Mouse (Mus musculus): Measurements from ENCODE around the gene Tmem191c.
"Not testable (repeated sequence)": the region's sequence is repeated elsewhere in the genome, so short reads cannot be mapped to it uniquely, and the experiment has no call there.

Tmem191c gene

GRCm38 (mm10) chr16:17275721-17276120 lies at the start of gene Tmem191c:
TSS of gene Tmem191c (plus strand) at chr16:17276077.
- no peak for DNase-seq (ENCODE audit: extremely low read depth, low read depth, low spot score)

GRCm38 (mm10) chr16:17226496-17226895 lies 49.4 kb upstream of the Tmem191c start:
- no peak for DNase-seq (ENCODE audit: extremely low read depth, low read depth, low spot score)

DNA sequence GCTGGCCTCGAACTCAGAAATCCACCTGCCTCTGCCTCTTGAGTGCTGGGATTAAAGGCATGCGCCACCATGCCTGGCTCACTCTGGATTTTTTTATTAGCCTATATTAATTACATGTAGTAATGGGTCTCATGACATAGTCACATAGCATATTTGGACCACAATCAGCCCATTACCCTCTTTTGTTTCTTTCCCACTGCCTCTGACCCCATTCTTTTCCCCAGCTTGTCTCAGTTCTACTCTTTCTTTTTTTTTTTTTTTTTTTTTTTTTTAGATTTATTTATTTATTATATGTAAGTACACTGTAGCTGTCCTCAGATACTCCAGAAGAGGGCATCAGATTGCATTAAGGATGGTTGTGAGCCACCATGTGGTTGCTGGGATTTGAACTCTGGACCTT lies 44.4 kb upstream of the Tmem191c start:
- DNase-seq (ENCODE audit: extremely low read depth, low read depth, low spot score) = not testable (repeated sequence)

DNA sequence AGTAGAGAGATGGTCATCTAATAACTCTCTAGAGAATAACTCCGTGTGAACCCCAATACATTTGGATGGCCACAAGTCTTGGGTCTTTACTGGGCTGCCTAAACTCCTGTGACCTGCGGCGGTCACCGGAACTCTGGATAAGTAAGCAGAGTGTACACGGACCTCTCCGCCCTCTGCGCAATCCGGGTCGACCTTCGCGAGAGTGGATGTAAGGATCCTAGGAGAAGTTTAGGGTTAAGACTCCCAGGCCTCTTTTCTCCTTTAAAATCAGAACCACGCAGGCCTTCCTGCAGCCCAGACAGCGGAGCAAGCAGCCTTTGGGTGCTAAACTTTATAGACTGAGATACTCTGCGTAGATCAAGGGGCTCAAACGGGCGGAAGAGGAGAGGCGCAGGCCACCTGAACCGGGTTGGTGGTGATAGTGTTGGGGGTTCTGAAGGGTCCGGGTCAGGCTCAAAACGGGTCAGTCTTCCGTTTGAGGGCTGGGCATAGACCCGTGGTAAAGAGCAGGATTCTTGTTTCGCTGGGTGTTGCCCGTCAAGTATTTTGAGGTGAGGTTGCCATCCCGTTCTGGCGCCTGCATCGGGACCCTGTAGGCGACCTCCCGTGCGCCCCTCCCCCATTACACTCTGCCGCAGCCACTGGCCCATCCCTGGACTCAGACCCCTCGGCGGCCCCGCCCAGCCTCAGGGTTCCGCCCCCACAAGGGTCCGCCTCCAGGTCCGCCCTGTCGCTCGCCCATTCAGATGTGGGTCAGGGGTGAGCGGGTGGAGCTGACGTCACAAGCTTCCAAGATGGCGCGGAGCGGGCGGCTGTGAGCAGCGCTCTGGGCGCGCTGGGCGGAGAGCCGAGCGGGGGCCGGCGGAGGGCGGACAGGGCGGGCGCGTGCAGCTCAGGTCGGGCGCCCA lies 42.8 kb upstream of the Tmem191c start, which contains the start of gene Hic2:
Gene Hic2, plus strand, starts transcription at position 779 of the 908 bp plus-strand sequence.
- DNase-seq (ENCODE audit: extremely low read depth, low read depth, low spot score) = no peak

- no peak for DNase-seq (ENCODE audit: extremely low read depth, low read depth, low spot score)
These were observed 42.0 kb upstream of the Tmem191c start for GRCm38 (mm10) chr16:17233702-17234498.

- no peak for DNase-seq (ENCODE audit: extremely low read depth, low read depth, low spot score)
These were observed 41.4 kb upstream of the Tmem191c start for GRCm38 (mm10) chr16:17234499-17234895.

DNA sequence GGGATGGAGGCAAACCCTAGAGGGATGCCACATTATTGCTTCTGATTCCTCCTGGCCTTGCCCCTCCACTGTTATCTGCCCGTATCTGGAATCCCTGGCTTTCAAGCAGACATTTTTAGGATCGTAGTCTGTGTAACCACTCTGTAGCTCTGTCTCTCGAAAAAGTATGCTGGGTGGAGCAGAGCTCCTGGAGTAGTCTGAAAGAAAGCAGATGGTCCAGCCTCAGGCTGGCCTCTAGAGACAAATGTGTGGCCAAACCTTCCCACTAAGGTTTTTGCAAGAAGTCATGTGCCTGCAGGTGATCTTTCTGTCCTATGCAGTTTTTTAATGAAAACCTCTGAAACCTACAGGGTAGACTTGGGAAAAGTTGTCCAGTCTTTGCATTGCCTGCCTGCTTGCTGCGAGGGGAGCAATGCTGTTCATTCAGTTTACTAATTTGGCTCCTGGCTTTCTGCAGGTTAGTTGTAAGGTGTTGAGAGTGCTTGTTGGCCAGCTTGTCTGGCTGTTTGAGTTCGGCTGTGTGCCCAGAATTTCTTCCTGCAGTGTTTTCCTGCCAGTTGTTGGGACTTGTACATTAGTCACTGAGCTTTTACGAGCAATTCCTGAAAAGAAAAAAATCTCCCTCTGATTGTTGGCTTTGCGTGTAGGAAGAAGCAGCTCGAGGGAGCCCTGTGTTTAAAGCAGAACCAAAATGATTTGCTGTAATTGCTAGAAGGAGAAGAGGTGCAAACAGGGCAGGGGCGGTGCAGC lies 40.8 kb upstream of the Tmem191c start:
- DNase-seq (ENCODE audit: extremely low read depth, low read depth, low spot score) = peak; percentile 81

DNA sequence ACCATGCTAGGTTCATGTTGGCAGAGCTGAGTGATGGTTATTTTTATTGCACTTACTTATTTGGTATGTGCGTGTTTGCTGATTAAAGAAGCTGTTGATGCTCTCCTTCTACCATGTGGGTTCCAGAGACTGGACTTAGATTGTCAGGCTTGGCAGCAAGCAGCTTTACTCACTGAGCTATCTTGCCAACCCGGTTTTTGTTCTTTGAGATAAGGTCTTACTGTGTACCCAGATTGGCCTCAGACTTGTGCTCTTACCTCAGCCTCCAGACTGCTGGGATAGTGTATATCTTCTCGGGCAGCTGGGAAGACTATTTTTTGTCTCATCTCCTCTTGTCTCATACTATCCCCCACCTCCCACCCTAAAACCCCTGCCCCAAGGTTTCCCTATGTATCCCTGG lies 38.2 kb upstream of the Tmem191c start:
- no peak for DNase-seq (ENCODE audit: extremely low read depth, low read depth, low spot score)

DNA sequence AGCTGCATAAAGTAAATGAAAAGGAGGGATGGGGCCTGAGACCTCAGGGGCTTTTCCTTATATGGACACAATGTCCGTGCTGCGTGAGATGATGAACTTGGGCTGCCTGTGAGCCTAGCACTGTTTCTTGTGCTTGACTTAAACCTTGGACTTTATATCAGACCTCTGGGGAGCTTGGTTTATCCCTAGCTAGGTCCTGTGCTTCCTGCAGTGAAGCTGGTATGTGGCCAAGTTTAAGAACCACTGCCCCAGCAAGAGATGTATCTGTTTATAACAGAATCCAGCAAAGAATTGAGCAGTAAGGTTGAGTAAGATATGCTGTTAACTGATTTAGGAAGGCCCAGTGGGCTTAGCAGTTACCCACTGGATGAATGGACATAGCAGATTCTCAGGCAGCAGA lies 36.5 kb upstream of the Tmem191c start:
- DNase-seq (ENCODE audit: extremely low read depth, low read depth, low spot score) = no peak

- DNase-seq (ENCODE audit: extremely low read depth, low read depth, low spot score) = no peak
These were observed 32.1 kb upstream of the Tmem191c start for GRCm38 (mm10) chr16:17243731-17244130.

GRCm38 (mm10) chr16:17244996-17245395 lies 30.9 kb upstream of the Tmem191c start:
- no peak for DNase-seq (ENCODE audit: extremely low read depth, low read depth, low spot score)

DNA sequence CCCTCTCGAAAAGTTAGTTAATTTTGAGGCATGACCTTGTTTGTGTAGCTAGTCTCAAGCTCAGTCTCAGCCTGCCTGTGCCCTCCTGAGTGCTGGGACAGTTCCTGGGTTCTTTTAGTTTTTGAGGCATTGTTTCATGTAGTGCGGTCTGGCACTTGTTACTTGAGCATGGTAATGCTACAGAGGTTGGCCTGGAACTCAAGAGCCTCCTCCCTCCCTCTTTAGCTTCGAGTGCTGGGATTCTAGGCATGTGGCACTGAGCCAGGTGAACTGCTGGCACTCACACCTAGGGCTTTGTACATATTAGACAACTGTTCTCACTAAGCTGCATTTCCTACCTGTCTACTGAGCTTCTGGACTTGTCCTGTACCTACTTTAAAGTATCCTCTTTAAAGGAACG lies 28.1 kb upstream of the Tmem191c start:
- DNase-seq (ENCODE audit: extremely low read depth, low read depth, low spot score) = no peak

- no peak for DNase-seq (ENCODE audit: extremely low read depth, low read depth, low spot score)
These were observed 26.7 kb upstream of the Tmem191c start for GRCm38 (mm10) chr16:17249135-17249534.

DNA sequence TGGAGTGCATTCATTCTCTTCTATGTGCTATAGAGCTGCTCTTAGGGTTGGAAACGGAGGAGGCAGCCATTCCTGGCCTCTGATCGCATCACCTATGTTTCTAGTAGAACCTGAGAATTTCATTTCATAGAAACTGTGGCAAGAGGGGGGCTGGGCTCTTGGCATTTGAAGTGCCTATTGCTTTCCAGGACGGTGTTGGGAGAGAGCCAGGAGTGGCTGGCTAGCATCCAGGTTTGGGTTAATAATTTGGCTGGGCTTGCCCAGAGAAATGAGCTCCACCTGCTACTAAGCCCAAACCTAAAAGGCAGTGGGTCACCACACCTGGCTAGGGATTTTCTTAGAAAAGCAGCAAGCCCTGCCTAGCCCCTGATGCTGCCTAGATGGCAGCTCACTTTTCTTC lies 24.3 kb upstream of the Tmem191c start:
- DNase-seq (ENCODE audit: extremely low read depth, low read depth, low spot score) = no peak

- DNase-seq (ENCODE audit: extremely low read depth, low read depth, low spot score) = no peak
These were observed 23.7 kb upstream of the Tmem191c start for GRCm38 (mm10) chr16:17252086-17252726.

DNA sequence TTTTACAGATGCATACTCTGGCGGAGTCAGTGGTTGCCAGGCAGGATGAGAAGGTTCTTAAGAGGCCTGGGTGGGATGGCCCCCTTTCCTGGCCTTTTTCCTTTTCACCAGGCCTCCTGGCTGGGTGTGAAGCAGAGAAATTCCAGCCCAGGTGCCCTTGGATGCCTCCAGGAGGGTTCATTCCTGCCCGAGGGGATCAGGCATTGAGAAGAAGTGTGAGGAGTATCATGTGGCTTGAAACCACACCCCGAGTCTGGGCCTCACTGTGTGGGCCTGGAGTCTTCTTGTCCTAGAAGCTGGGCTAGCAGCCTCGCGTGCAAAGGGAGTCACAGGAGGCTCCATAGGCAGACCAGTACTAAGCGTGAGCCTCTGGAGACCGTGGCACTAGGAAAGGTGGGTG lies 23.0 kb upstream of the Tmem191c start:
- DNase-seq (ENCODE audit: extremely low read depth, low read depth, low spot score) = no peak

GRCm38 (mm10) chr16:17254005-17254597 lies 21.8 kb upstream of the Tmem191c start:
- no peak for DNase-seq (ENCODE audit: extremely low read depth, low read depth, low spot score)

DNA sequence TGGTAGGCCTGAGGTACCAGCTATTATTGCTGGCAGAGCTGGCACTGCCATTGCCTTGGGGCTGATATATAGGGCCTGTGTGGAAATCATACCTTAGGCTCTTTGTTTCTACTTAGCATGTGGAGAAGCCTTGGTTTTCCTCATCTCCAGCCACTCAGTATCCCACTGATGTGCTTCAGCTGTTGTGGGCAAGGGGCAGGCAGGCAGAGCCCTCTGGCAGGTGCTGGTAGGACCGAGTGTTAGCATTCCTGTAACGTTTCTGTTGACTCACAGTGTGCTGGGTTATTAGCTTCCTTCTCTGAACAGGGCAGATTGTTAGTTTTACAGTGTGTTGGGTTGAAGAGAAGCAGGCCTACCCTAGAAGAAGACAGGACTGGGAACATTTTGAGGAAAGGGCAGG lies 20.6 kb upstream of the Tmem191c start:
- no peak for DNase-seq (ENCODE audit: extremely low read depth, low read depth, low spot score)

DNA sequence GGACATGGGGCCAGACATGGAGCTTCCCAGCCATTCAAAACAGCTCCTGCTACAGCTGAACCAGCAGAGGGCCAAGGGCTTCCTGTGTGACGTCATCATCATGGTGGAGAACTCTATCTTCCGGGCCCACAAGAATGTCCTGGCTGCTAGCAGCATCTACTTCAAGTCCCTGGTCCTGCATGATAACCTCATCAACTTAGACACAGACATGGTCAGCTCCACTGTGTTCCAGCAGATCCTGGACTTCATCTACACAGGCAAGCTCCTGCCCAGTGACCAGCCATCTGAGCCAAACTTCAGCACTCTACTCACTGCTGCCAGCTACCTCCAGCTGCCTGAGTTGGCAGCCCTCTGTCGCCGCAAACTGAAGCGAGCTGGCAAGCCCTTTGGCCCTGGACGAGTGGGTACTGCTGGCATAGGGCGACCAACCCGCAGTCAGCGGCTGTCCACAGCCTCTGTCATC lies 18.5 kb upstream of the Tmem191c start:
- no peak for DNase-seq (ENCODE audit: extremely low read depth, low read depth, low spot score)

GRCm38 (mm10) chr16:17258917-17259316 lies 17.0 kb upstream of the Tmem191c start:
- DNase-seq (ENCODE audit: extremely low read depth, low read depth, low spot score) = no peak

All from fat pad, adult 2 months (tissue).